Mouse (Mus musculus) MEL (cell line): ENCODE measurements around the gene E130114P18Rik.

ENCODE experiments used
- CTCF ChIP-seq, 3 experiments: IDR thresholded peaks in 2 of 3; conservative IDR thresholded peaks in 1 of 3; 2 replicates each; pipeline ENCODE4 v1.5.1; 2011 to 2012; ENCODE audit warnings: low read length in 3 of 3, low read depth in 2 of 3, mild to moderate bottlenecking in 2 of 3, improper control_type of control experiment in 1 of 3, inconsistent platforms in 1 of 3, mixed read lengths in 1 of 3, moderate library complexity in 1 of 3; ENCODE audit not compliant: control insufficient read depth in 1 of 3, insufficient read depth in 1 of 3, poor library complexity in 1 of 3, severe bottlenecking in 1 of 3
- MAFK ChIP-seq: IDR thresholded peaks from 2 replicates; pipeline ENCODE4 v1.6.1; 2011; ENCODE audit warnings: low read depth, mild to moderate bottlenecking, low read length, improper control_type of control experiment, borderline replicate concordance
- MAZ ChIP-seq: IDR thresholded peaks from 2 replicates; pipeline ENCODE4 v1.6.1; 2012; ENCODE audit warnings: low read depth, mild to moderate bottlenecking, inconsistent platforms, low read length, improper control_type of control experiment
- MXI1 ChIP-seq: IDR thresholded peaks from 2 replicates; pipeline ENCODE4 v1.6.1; 2011; ENCODE audit warnings: mild to moderate bottlenecking, low read depth, low read length, improper control_type of control experiment
- NRF1 ChIP-seq: IDR thresholded peaks from 2 replicates; pipeline ENCODE4 v1.6.1; 2014; ENCODE audit warnings: low read depth, mild to moderate bottlenecking, inconsistent platforms, low read length, improper control_type of control experiment, moderate library complexity; ENCODE audit not compliant: poor library complexity, insufficient read depth, severe bottlenecking
- POLR2A ChIP-seq, 2 experiments: IDR thresholded peaks; 2 replicates each; pipeline ENCODE4 v1.6.1; 2011 to 2012; ENCODE audit warnings: low read length in 2 of 2, mild to moderate bottlenecking in 2 of 2, control low read depth in 1 of 2, improper control_type of control experiment in 1 of 2, low read depth in 1 of 2, moderate library complexity in 1 of 2; ENCODE audit not compliant: control insufficient read depth in 1 of 2, insufficient read depth in 1 of 2, poor library complexity in 1 of 2
- POLR2AphosphoS2 ChIP-seq: IDR thresholded peaks from 2 replicates; pipeline ENCODE4 v1.6.1; 2011; ENCODE audit warnings: low read length, improper control_type of control experiment
- POLR2AphosphoS5 ChIP-seq: IDR thresholded peaks from 2 replicates; pipeline ENCODE4 v1.6.1; 2012; ENCODE audit warnings: low read depth, borderline replicate concordance, mild to moderate bottlenecking, inconsistent platforms, low read length, moderate library complexity, mixed read lengths
- SMC3 ChIP-seq: IDR thresholded peaks from 2 replicates; pipeline ENCODE4 v1.6.1; 2011; ENCODE audit warnings: low read depth, low read length, improper control_type of control experiment
- ZC3H11A ChIP-seq: IDR thresholded peaks from 2 replicates; pipeline ENCODE4 v1.6.1; 2012; ENCODE audit warnings: low read depth, mild to moderate bottlenecking, inconsistent platforms, low read length, improper control_type of control experiment
- ZKSCAN1 ChIP-seq: IDR thresholded peaks from 2 replicates; pipeline ENCODE4 v1.6.1; 2012; ENCODE audit warnings: low read depth, mild to moderate bottlenecking, inconsistent platforms, low read length, improper control_type of control experiment, moderate library complexity

GRCm38 (mm10) chr4:97640385-97640784, 137.5 kb downstream of the E130114P18Rik start:
- TF ChIP-seq POLR2AphosphoS5, result no peak
- no peak for TF ChIP-seq SMC3
- no peak for TF ChIP-seq POLR2AphosphoS2
- TF ChIP-seq MXI1, result no peak
- TF ChIP-seq CTCF (IDR thresholded peaks at IDR 0.05 in 2 of 3, conservative IDR thresholded peaks at IDR 0.05 in 1 of 3; ENCODE audit: control insufficient read depth in 1 of 3, insufficient read depth in 1 of 3, low read depth in 2 of 3, low read length in 3 of 3, poor library complexity in 1 of 3, severe bottlenecking in 1 of 3), result no peak
- peak; percentile 23; the same call in 1 of the 2 replicates for TF ChIP-seq MAFK
- no peak for TF ChIP-seq POLR2A (IDR thresholded peaks at IDR 0.05; ENCODE audit: control insufficient read depth in 1 of 2, insufficient read depth in 1 of 2, low read depth in 1 of 2, low read length in 2 of 2, poor library complexity in 1 of 2)
- TF ChIP-seq MAZ, result no peak
- no peak for TF ChIP-seq ZC3H11A
- TF ChIP-seq ZKSCAN1, result no peak
- TF ChIP-seq NRF1, result no peak
